Mouse (Mus musculus) left cerebral cortex, adult 2 months (tissue): ENCODE data around the gene Zfp652. TPM values are rescaled to one million over a fixed set of nuclear protein-coding genes. Genes with fewer than 3 reads are reported as not detected.
A peak's percentile ranks its signal among the peaks of the same experiment; 100 is the strongest.
"Not testable (repeated sequence)": the region's sequence is repeated elsewhere in the genome, so short reads cannot be mapped to it uniquely, and the experiment has no call there.

ENCODE experiments used
- DNase-seq, 2 experiments: peaks; one replicate each; pipeline ENCODE4 v3.0.0; 2021 to 2022; ENCODE audit warnings: low spot score in 2 of 2, mixed read lengths in 1 of 2; ENCODE audit errors: extremely low spot score in 1 of 2
- H3K27ac ChIP-seq: fragments of 200-600 bp; 2 replicates; pipeline ENCODE4 v1.8.1; 2022
- H3K4me3 ChIP-seq: fragments of 200-600 bp; 2 replicates; pipeline ENCODE4 v1.8.1; 2022
- CTCF ChIP-seq: fragments of 200-600 bp; IDR thresholded peaks from 2 replicates; pipeline ENCODE4 v1.8.1; 2022; ENCODE audit warnings: antibody characterized with exemption, mild to moderate bottlenecking, moderate library complexity
- intact Hi-C: fragments of 180-260 bp; cut with DNase I; formaldehyde crosslinking; loops from one replicate; pipeline ENCODE4 v1.15.1; 2025
- total RNA-seq, 2 experiments: library from RNA; stranded (reverse); gene quantifications; 2 replicates each; pipeline ENCODE4 v1.2.3; 2021

Gene Zfp652
- total RNA-seq, 2 experiments from 2014 or later: 42.3 to 43.5 TPM

- intact Hi-C loops: loop anchor here (5.0 kb wide), 1 partner anchor 35 kb away; the partner anchor contains the start of gene Zfp652
- Histone ChIP-seq H3K4me3 (no peak overlapping the region), H3K27ac (no peak overlapping the region)
- DNase-seq: no peak
- no peak for TF ChIP-seq CTCF
Measured at GRCm38 (mm10) chr11:95746821-95747220, 34.3 kb downstream of the Zfp652 start.

- intact Hi-C loops: loop anchor here (5.0 kb wide), 1 partner anchor 36 kb away; the partner anchor contains the start of gene Zfp652
Measured at GRCm38 (mm10) chr11:95748331-95748730, 35.9 kb downstream of the Zfp652 start.

GRCm38 (mm10) chr11:95749619-95750018, 37.1 kb downstream of the Zfp652 start:
- DNase-seq: no peak
- Histone ChIP-seq H3K27ac (no peak overlapping the region), H3K4me3 (no peak overlapping the region)
- no peak for TF ChIP-seq CTCF
- intact Hi-C loops: loop anchor here (5.0 kb wide), 1 partner anchor 37 kb away; the partner anchor contains the start of gene Zfp652

More at GRCm38 (mm10) chr11:95748331-95748730, 35.9 kb downstream of the Zfp652 start:
- TF ChIP-seq CTCF: no peak
- no peak overlapping the region for H3K27ac ChIP-seq
- no peak overlapping the region for H3K4me3 ChIP-seq
- no peak for DNase-seq

GRCm38 (mm10) chr11:95750995-95751394, 38.5 kb downstream of the Zfp652 start:
- peak; percentile 65 to 77 for DNase-seq
- intact Hi-C loops: loop anchor here (1.0 kb wide), 1 partner anchor 65 kb away; no protein-coding TSS in a partner anchor
- Histone ChIP-seq H3K27ac (no peak overlapping the region), H3K4me3 (no peak overlapping the region)
- peak; percentile 91 for TF ChIP-seq CTCF

- H3K27ac ChIP-seq, H3K4me3 ChIP-seq, DNase-seq, intact Hi-C loops: not testable (repeated sequence)
Measured at GRCm38 (mm10) chr11:95755137-95755536, 42.7 kb downstream of the Zfp652 start.

GRCm38 (mm10) chr11:95760521-95760920, 48.0 kb downstream of the Zfp652 start:
- TF ChIP-seq CTCF: no peak
- intact Hi-C loops: no loop called here
- DNase-seq: no peak
- Histone ChIP-seq H3K4me3 (no peak overlapping the region), H3K27ac (no peak overlapping the region)

- H3K27ac ChIP-seq: no peak overlapping the region
- H3K4me3 ChIP-seq: no peak overlapping the region
- intact Hi-C loops: no loop called here
- no peak for DNase-seq
- TF ChIP-seq CTCF: no peak
Measured at GRCm38 (mm10) chr11:95762996-95763395, 50.5 kb downstream of the Zfp652 start.

- no peak for TF ChIP-seq CTCF
- intact Hi-C loops: no loop called here
- Histone ChIP-seq H3K27ac (no peak overlapping the region), H3K4me3 (no peak overlapping the region)
- no peak for DNase-seq
Measured at GRCm38 (mm10) chr11:95764806-95765205, 52.3 kb downstream of the Zfp652 start.

- intact Hi-C loops: no loop called here
- Histone ChIP-seq H3K27ac (no peak overlapping the region), H3K4me3 (no peak overlapping the region)
- DNase-seq: no peak
- no peak for TF ChIP-seq CTCF
Measured at GRCm38 (mm10) chr11:95765334-95765733, 52.9 kb downstream of the Zfp652 start.

GRCm38 (mm10) chr11:95768244-95768643, 55.8 kb downstream of the Zfp652 start:
- H3K27ac ChIP-seq: no peak overlapping the region
- intact Hi-C loops: no loop called here
- no peak for DNase-seq
- TF ChIP-seq CTCF: no peak
- H3K4me3 ChIP-seq: no peak overlapping the region

GRCm38 (mm10) chr11:95769208-95769607, 56.7 kb downstream of the Zfp652 start:
- Histone ChIP-seq H3K27ac (no peak overlapping the region), H3K4me3 (no peak overlapping the region)
- intact Hi-C loops: no loop called here
- TF ChIP-seq CTCF: no peak
- DNase-seq: no peak

GRCm38 (mm10) chr11:95770720-95771364, 58.4 kb downstream of the Zfp652 start:
- Histone ChIP-seq H3K4me3 (no peak overlapping the region), H3K27ac (no peak overlapping the region)
- peak; percentile 57 for TF ChIP-seq CTCF
- intact Hi-C loops: loop anchor here (5.0 kb wide), 1 partner anchor 86 kb away; no protein-coding TSS in a partner anchor
- DNase-seq: no peak

GRCm38 (mm10) chr11:95771665-95772064, 59.2 kb downstream of the Zfp652 start:
- intact Hi-C loops: loop anchor here (5.0 kb wide), 1 partner anchor 86 kb away; no protein-coding TSS in a partner anchor
- no peak for TF ChIP-seq CTCF
- DNase-seq: no peak
- Histone ChIP-seq H3K27ac (no peak overlapping the region), H3K4me3 (no peak overlapping the region)
